Mouse (Mus musculus): ENCODE measurements at regions not wholly inside any gene's neighbourhood (a gene's known extent, or its start where the extent isn't known, plus 50 kb on each side); places are given as distances from the start of the nearest gene placed in this dataset.

GRCm38 (mm10) chr9:115614007-115614406 lies 295.2 kb upstream of the Gadl1 start:
- DNase-seq: no peak

DNA sequence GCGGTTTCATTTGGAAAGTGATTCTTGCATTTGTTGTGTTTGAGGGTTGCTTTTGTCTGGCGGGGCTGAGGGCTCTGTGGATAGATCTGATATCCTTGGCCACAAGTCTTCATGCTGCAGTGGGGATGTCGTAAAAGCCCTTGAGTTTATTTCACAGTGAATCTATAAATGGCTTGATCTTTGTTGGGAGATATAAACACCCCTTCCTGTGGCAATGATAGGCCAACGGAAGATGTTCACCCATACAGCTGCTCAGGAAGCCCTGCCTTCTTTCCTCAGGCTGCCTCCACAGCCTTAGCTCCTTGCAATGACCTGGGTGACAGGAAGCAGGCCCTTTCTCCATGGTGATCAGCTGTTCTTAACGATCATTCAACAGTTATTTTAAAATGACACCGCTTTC lies 291.3 kb upstream of the Gadl1 start:
- DNase-seq: no peak

- no peak for DNase-seq
Measured at GRCm38 (mm10) chr9:115623948-115624347, 285.3 kb upstream of the Gadl1 start.

DNA sequence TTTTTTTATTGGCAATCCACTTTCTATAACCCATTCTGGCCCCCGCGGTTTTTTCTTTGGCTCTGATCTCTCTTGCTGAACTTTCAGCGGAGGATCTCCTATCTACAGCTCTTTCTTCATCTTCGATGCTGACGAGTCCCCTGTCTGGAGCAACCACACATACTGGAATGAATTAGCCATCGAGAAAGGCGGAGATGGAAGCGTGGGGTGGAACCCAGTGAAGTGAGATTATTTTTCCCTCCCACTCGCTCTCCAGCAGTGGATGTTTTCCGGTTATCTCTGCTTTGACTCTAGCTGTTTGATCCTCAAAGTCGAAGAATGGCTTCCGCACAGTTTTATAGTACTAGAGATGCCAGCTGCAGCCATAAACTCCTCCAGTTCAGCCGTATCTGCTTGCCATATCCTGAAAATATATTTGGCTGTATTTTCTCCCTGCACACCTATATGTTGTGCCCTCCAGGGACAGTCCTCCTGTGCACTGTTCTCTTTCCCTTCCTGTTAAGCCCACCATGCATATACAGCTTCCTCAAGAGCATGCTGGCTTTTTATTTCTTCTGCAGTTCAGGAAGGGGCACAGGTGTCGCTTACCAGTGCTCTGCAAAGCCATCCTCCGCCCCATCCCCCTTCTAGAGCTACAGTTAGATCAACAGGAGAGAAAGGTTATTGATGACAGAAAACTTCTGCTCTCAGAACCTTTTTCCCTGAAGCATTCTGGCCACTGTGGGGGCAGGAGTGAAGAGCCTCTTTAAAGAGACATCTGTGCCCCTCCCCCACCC lies 284.3 kb upstream of the Gadl1 start:
- no peak for DNase-seq

GRCm38 (mm10) chr9:115627551-115627950 lies 281.7 kb upstream of the Gadl1 start:
- DNase-seq: no peak

DNA sequence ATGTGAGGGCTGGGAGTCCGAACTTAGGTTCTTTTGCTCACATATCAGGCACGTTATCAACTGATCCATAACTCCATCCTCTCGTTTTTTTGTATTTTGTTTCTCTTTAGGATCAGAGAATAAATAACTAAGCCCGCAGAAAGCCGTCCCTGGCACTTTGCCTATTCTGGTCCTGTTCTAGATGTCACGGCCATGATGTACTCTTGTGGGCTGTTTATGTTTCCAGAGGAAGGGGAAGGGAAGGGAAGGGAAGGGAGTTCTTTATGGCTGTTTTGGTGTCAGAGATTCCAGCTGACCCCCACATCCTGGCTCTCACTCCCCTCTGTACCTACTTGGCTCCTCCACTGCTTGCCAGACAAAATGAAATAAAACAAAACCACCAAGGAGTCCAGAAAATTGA lies 272.1 kb upstream of the Gadl1 start:
- peak; percentile 18 for DNase-seq

- DNase-seq: no peak
Measured at GRCm38 (mm10) chr9:115640781-115641180, 268.5 kb upstream of the Gadl1 start.

- DNase-seq: no peak
Measured at GRCm38 (mm10) chr9:115642032-115642431, 267.2 kb upstream of the Gadl1 start.

DNA sequence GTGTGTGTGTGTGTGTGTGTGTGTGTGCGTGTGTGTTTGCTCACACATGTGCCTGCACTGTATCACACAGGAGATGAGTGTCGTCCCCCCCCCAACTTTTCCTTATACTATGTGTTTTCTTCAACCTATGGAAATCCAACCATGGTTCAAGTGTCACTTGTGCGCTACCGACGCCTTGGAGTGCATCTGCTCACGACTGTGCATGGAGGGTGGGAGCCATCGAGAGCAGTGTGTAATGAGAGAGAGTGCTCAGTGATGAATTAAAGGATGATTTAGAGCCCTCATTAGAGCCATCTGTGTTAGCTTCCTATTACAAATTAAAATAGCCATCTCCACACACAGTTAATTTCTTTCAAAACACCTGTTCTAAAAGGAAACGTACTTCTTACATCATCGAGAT lies 264.3 kb upstream of the Gadl1 start:
- no peak for DNase-seq

DNA sequence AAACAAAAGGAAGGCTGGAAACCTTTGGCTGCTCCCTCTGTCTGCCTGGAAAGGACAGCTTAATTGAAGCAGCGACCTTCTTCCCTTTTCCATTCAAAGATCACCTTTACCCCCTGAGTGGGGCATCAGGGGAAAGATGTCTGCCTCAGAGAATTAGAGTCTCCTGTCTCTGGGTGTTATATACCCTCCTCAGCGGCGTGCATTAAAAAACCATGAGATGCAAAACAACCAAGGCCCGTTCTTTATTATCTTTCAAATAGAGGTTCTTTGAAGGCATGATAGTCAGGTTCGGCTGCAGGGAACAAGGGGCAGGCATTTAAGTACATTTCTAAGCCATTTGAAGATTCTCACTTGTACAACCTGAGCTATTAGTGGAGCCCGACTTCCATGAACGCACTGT lies 263.0 kb upstream of the Gadl1 start:
- DNase-seq: no peak

DNA sequence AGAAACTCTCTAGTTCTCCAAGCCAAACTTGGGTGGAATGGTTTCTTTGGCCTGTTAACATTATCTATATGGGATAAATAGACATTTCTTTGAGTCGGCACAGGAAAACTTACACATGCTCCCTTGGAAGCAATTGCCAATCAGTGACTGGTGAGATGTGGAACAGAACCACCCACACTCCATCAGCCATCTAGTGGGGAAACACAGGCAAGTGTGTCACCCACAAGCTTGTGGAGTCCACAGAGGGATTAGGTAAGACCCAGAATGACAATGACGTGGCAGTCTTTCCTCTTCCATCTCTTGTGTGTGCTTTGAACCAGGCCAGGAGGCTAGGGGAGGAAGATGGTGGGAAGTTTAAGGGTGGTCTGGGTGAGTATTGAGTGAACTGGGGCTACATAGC lies 257.5 kb upstream of the Gadl1 start:
- DNase-seq: no peak

- no peak for DNase-seq
Measured at GRCm38 (mm10) chr9:115653116-115653515, 256.1 kb upstream of the Gadl1 start.

GRCm38 (mm10) chr9:115654933-115655332 lies 254.3 kb upstream of the Gadl1 start:
- DNase-seq: no peak

DNA sequence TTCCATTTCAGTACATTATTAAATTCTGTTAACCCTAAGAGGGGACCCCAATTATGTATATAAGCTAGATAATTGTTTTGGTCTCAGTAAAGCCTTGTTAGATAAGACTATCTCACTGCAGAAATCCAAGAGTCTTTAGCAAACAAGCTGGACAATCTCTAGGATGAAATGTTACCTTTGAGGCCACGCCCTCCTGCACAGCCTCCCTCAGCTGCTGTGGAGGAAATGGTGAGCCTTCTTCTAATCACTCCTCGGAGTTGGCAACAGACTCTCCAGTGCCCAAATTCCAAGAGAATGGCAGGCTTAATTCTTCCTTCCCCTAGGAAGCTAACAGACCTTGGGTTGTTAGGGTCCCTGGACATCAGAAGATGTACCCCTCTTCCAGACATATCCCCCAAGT lies 252.7 kb upstream of the Gadl1 start:
- no peak for DNase-seq

GRCm38 (mm10) chr9:115656994-115657713 lies 252.1 kb upstream of the Gadl1 start:
- DNase-seq: no peak

GRCm38 (mm10) chr9:115658477-115658876 lies 250.8 kb upstream of the Gadl1 start:
- DNase-seq: no peak

GRCm38 (mm10) chr9:115660371-115660770 lies 248.9 kb upstream of the Gadl1 start:
- DNase-seq: no peak

DNA sequence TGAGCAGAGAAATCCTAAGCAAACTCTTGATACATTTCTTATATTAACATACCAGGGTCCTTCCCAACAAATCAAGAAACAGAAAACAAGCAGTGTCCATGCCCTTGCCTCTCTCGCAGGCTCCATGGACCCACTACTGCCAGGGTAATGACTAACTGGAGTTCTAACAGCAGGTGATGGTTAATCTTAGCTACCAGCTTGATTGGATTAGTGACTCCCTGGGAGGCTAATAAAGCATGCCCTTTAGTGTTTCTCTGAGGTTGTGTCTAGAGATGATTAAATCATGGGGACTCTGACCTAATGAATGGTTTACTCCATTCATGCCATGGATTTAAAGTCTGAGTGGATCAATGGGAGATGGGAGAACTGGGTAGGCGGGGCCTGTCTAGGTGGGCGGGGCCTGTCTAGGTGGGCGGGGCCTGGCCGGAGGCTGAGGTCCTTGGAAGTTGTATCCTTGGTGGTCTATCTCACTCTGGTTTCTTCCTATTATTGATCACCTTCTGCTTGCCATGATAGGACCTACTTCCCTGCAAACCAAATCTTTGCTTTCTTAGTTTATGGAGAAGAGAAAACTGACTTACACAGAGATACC lies 247.3 kb upstream of the Gadl1 start:
- no peak for DNase-seq

DNA sequence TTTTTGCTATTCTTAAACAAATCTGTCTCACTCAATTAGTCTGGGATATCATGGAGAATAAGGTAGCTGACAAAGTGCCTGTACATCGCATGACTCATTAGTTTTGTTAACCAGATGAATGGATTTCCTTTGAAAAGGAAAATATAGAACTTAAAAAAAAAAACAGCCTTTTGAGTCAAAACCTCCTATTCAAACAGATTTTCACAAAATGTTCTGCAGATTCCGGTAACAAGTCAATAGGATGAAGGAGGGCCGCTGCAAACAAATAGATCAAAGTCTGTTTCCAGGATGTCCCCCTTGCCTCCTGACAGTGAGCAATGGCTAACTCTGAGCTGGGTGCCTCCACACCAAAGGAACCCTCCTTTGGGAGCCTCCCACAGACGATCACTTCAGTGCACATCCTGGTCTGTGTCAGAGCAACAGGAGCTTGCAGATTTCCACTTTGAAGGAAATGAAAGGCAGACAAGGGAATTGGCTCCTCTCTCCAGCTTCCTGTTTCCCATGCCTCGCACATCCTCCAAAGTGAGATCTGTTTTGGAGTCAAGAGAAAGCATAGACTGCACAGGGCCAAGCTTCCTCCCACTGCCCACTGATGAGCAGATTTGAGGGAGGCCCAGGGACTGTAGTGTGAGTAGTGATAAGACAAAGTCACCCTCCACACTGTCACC lies 243.8 kb upstream of the Gadl1 start:
- no peak for DNase-seq

GRCm38 (mm10) chr9:115666530-115666929 lies 242.7 kb upstream of the Gadl1 start:
- DNase-seq: no peak

DNA sequence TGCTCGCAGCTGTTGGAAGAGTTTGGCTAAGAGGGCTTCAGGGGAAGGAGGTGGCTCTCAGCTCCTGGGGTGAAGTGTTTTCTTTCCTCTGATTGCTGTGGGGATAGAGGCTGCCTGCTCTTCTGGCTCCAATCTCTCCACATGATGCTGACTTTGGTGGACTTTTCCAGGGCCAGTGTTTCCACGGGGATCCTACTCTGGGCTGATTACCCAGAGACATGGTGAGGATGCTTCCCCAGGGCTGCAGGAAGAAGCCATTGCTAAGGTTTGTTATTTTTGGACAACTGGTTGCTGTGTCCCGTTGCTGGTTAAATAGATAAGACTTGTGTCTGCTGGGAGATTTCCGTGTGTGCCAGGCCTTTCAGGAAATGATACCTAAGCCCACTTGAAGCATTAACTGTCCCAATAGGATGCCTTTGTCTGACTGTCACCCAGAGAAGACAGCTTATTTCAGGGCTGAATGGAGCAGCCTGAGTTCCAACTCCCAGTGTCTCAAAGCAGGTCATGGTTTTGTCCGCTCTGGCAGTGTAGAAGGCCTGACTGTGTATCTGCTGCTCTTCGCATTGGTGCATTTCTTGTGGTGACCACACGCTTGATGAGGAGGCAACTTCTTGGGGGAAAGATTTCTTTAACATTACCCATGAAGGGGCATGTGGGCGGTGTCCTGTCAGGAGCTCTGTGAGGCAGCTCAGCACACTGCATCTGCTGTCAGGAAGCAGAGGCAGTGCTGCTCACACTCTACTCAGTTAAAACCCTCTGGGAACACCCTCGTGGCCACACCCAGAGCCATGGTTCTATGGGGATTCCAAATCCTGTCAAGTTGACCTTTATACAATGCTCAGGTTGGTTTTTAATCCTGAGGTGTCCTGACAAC lies 228.3 kb upstream of the Gadl1 start:
- DNase-seq: no peak

- DNase-seq: no peak
Measured at GRCm38 (mm10) chr9:115681841-115682240, 227.4 kb upstream of the Gadl1 start.
